Mouse (Mus musculus) heart, postnatal 0 days (tissue): ENCODE measurements at regions not wholly inside any gene's neighbourhood (a gene's known extent, or its start where the extent isn't known, plus 50 kb on each side); places are given as distances from the start of the nearest gene placed in this dataset.

Experiments
- ATAC-seq: fragments of 200-750 bp; cut with Nextera tagmentation; 2 replicates; pipeline ENCODE4 v1.8.0; 2017; ENCODE audit warnings: low read depth, moderate number of reproducible peaks, moderate library complexity; ENCODE audit not compliant: insufficient read depth
- DNase-seq: peaks from one replicate; pipeline ENCODE4 v3.0.0-alpha.2; 2016; ENCODE audit warnings: low spot score
- H3K27ac ChIP-seq: fragments of 300-500 bp; sonication (generic); 2 replicates; pipeline ENCODE4 v1.5.1; 2014; ENCODE audit warnings: low read depth, mild to moderate bottlenecking
- H3K27me3 ChIP-seq: fragments of 300-500 bp; sonication (generic); 2 replicates; pipeline ENCODE4 v1.6.1; 2014; ENCODE audit warnings: low read length, mixed read lengths; ENCODE audit not compliant: control insufficient read depth, insufficient read depth
- H3K36me3 ChIP-seq: fragments of 300-500 bp; sonication (generic); replicated peaks from 2 replicates; pipeline ENCODE4 v1.6.1; 2014; ENCODE audit warnings: low read length, mixed read lengths; ENCODE audit not compliant: control insufficient read depth, insufficient read depth
- H3K4me1 ChIP-seq: fragments of 300-500 bp; sonication (generic); 2 replicates; pipeline ENCODE4 v1.6.1; 2014; ENCODE audit warnings: antibody characterized with exemption; ENCODE audit not compliant: control insufficient read depth, insufficient read depth
- H3K4me2 ChIP-seq: fragments of 300-500 bp; sonication (generic); 2 replicates; pipeline ENCODE4 v1.6.1; 2014; ENCODE audit warnings: low read depth, mild to moderate bottlenecking, low read length, moderate library complexity
- H3K4me3 ChIP-seq: fragments of 300-500 bp; sonication (generic); 2 replicates; pipeline ENCODE4 v1.5.1; 2014; ENCODE audit warnings: low read depth, low read length
- H3K9ac ChIP-seq: fragments of 300-500 bp; sonication (generic); replicated peaks from 2 replicates; pipeline ENCODE4 v1.6.1; 2014; ENCODE audit warnings: low read depth, low read length, mixed read lengths
- H3K9me3 ChIP-seq: fragments of 300-500 bp; sonication (generic); replicated peaks from 2 replicates; pipeline ENCODE4 v1.6.1; 2016; ENCODE audit warnings: low read length; ENCODE audit not compliant: control insufficient read depth
- CTCF ChIP-seq: IDR thresholded peaks from 2 replicates; pipeline ENCODE4 v1.5.1; 2016; ENCODE audit warnings: antibody characterized with exemption, control low read depth, low read depth
- EP300 ChIP-seq: IDR thresholded peaks from 2 replicates; pipeline ENCODE4 v1.6.1; 2016; ENCODE audit warnings: antibody characterized with exemption, low read depth
- whole genome bisulfite sequencing: fragments of 180-500 bp; shearing (Covaris S2); extraction: QIAGEN DNeasy Blood & Tissue Kit; methylation state at CpG from one replicate; pipeline ENCODE4 v1.1.7; 2014; 5-methylcytosine and 5-hydroxymethylcytosine counted together

DNA sequence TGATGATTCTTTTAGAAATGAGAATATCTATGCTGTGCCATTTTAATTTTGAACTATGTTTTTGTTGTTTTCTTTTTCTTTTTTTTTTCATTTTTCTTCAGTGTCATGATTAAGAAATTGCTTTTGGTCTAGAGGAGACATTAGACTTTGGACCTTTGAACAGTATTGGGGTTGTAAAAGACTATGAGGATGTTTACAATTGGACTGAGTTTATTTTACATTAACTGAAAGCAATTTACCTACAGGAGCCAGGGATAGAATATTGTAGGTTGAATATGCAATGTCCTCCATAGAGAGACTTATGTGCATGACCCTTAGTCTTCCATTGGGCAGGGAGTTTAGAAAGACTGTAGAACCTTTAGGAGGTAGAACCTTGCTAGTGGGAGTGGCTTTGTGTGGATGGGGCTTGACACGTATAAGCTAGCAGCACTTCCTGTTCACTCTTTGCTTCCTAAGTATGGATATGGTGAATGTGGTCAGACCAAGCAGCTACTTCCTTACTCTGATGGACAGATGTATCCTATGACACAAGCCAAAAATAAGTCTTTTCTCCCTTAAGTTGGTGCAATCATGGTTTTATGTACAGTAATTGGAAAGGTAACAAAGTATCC lies 516.5 kb downstream of the 1190002N15Rik start:
- TF ChIP-seq CTCF (no peak), EP300 (no peak)
- 61% methylated on average over 1 of the region's 1 CpGs for WGBS
- Histone ChIP-seq H3K36me3 (no peaks in the 10 kb centered on the region), H3K4me3 (no peak overlapping the region), H3K27ac (no peak overlapping the region), H3K9ac (no peak overlapping the region), H3K4me2 (no peak overlapping the region), H3K27me3 (no peaks in the 10 kb centered on the region), H3K9me3 (no peaks in the 10 kb centered on the region), H3K4me1 (no peaks in the 10 kb centered on the region)
- no peak for ATAC-seq
- no peak for DNase-seq

DNA sequence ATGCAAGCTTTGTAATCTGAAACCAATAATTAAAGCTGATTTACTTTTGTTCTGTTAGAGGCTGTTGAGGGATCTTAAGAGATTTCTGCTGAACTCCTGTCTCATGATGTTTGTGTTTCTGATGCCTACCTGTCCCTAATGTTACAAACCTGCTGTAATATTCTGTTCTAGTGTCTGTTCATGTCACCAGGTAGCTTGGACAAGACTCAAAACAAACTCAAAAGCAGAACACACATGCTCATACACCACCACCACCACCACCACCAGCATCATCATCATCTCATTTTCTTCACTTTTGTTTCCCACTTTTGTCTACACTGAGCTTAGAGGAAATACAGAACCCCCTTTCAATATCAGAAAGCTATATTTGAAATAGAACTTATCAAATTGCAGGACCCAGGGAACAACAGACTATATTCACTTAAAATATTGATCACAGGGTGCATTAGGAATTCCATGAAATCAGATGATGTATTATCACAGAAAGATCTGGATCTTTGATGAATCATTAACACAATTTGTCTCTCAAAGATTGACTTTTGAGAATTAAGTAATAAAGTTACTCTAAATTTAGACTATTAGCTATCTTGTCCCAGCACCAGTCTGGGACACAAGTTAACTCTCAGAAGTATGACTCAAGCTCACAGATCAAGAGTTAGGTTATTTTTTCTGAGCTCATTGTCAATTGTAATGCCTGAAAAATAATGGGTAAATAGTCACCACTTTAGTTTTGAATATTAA lies 521.0 kb downstream of the 1190002N15Rik start:
- no peak overlapping the region for H3K4me2 ChIP-seq
- H3K4me3 ChIP-seq: no peak overlapping the region
- H3K9me3 ChIP-seq: no peaks in the 10 kb centered on the region
- H3K36me3 ChIP-seq: no peaks in the 10 kb centered on the region
- no peaks in the 10 kb centered on the region for H3K27me3 ChIP-seq
- ATAC-seq (no peak), DNase-seq (no peak)
- H3K9ac ChIP-seq: no peak overlapping the region
- TF ChIP-seq EP300 (no peak), CTCF (no peak)
- H3K4me1 ChIP-seq: no peaks in the 10 kb centered on the region
- no peak overlapping the region for H3K27ac ChIP-seq

GRCm38 (mm10) chr9:93992216-93992615 lies 545.7 kb downstream of the 1190002N15Rik start:
- no peak overlapping the region for H3K4me2 ChIP-seq
- H3K9me3 ChIP-seq: no peaks in the 10 kb centered on the region
- no peak for ATAC-seq
- H3K36me3 ChIP-seq: no peaks in the 10 kb centered on the region
- no peak overlapping the region for H3K4me3 ChIP-seq
- no peak for TF ChIP-seq CTCF
- TF ChIP-seq EP300: no peak
- no peak overlapping the region for H3K9ac ChIP-seq
- H3K4me1 ChIP-seq: no peaks in the 10 kb centered on the region
- no peak for DNase-seq
- H3K27ac ChIP-seq: no peak overlapping the region
- 66% methylated on average over 3 of the region's 3 CpGs for WGBS
- H3K27me3 ChIP-seq: no peaks in the 10 kb centered on the region

DNA sequence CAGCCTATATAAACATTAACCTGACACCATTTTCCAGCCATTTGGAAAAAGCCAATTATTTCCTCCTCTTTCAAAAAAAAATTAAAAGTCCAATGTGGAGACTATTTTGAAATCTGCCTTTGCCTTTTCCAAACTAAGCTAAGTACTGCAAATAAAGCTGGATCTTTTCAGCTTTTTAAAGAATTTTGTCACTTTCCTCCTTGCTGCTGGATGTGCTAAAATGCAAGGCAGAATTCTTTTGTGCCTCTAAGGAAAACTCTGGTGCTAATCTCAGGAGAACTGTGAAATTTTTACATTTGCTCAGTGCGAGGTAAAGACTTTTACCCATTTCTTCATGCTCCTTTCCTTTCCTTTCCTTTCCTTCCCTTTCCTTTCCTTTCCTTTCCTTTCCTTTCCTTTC lies 546.7 kb downstream of the 1190002N15Rik start:
- Histone ChIP-seq H3K4me3 (no peak overlapping the region), H3K9ac (no peak overlapping the region), H3K27ac (no peak overlapping the region), H3K27me3 (no peaks in the 10 kb centered on the region), H3K4me1 (no peaks in the 10 kb centered on the region), H3K9me3 (no peaks in the 10 kb centered on the region), H3K4me2 (no peak overlapping the region), H3K36me3 (no peaks in the 10 kb centered on the region)
- ATAC-seq (no peak), DNase-seq (no peak)
- TF ChIP-seq CTCF (no peak), EP300 (no peak)
- WGBS: 42% methylated on average over 1 of the region's 1 CpGs

DNA sequence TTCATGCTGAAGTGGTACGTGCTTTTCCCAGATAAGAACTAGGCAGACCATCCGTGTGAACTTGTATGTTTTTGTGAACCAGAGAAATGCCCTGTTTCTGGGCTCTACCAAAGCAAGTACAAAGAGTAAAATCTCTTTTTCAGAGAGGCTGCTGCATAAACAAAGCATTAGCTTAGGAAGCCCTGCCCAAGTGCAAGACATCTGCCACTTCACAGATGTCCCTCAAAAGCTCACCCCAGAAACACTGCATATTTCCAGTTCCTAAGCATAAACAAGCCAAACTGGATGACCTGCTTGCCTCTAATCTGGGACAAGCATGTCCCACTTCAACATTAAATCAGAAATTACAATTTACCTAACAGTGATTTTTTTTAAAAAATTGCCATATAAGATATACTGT lies 556.7 kb downstream of the 1190002N15Rik start:
- Histone ChIP-seq H3K4me2 (no peak overlapping the region), H3K27me3 (no peaks in the 10 kb centered on the region), H3K9ac (no peak overlapping the region), H3K4me3 (no peak overlapping the region), H3K36me3 (no peaks in the 10 kb centered on the region), H3K4me1 (no peaks in the 10 kb centered on the region), H3K27ac (no peak overlapping the region), H3K9me3 (no peaks in the 10 kb centered on the region)
- DNase-seq (no peak), ATAC-seq (no peak)
- 57% methylated on average over 2 of the region's 2 CpGs for WGBS
- TF ChIP-seq EP300 (no peak), CTCF (no peak)
